Mouse (Mus musculus) cerebellum, postnatal 36 days (tissue): Measurements from ENCODE around the gene Pak1ip1.

ENCODE experiments used
- DNase-seq, 2 experiments: peaks; one replicate each; pipeline ENCODE4 v3.0.0; 2021 to 2022; ENCODE audit warnings: mixed read lengths in 2 of 2

The Pak1ip1 gene

DNA sequence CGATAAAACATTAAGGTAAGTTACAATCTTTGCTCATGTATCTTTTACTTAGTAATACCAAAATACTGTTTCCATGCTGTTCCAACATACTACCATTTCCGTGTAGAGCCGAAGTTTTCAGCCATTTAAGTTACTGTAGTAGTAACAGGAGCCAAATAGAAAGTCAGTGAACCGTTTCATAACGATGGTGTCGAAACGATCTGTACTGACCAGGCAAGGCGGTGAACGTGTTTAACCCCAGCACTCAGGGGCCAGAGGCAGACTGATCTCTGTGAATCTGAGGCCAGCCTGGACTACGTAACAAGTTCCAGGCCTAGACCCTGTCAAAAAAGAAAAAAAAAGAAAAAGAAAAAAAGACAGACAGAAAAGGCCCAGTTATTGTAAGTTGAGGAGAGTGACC, 7.4 kb downstream of the Pak1ip1 start:
- DNase-seq, result no peak

DNA sequence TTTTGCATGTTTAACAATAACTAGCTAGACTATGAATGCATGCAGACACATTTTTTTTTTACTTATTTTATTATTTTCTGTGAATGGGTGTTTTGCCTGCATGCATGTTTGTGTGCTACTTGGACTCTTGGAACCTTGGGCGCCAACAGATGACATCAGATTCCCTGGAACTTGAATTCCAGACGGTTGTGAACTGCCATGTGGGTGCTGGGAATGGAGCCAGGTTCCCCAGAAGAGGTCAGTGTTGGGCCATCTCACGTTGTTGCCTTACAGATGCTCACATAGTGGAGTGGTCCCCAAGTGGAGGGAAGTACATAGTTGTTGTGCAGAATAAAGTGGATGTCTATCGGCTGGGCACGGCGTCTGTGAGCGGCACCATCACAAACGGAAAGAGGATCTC, 8.1 kb downstream of the Pak1ip1 start:
- DNase-seq, result no peak

DNA sequence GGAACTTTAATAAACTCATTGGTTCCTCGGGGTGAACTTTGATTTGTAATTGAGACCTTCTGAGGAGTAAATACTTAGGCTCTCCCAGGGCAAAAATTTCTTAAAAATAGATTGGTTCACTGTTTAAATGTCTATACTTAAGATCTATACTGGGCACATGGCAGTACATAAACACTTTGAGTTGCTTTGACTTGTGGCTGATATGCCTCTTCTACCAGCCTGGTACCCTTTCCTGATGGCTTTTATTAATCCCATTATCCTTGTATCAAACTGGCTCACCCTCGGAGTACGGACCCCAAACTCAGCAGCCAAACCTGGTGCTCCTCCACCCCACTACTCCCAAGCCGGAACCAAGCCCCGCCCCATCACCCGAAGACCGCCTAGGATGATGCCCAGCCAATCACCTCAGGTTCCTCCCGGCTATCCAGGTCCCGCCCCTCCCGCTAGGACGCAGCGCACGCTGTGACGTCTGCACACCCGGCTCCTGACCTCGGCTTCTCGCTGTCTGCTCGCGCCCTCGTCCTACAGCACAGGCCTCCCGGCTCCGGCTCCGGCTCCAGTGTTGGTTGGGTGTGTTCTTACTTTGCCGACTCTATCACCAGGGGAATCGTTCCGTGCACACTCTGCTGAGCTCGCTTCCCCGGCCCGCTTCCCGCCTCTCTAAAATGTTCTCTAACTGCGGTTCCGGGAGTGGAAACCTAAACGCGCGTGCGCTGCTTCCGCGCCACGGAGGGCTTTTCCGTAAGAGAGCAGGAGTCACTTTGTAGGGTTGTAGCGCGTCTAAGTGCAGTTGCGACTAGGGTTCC, 15.2 kb downstream of the Pak1ip1 start, which contains the start of gene Tmem14c:
Gene Tmem14c, plus strand, starts transcription at position 464 of the 806 bp plus-strand sequence.
- DNase-seq, result peak; percentile 91 to 94

DNA sequence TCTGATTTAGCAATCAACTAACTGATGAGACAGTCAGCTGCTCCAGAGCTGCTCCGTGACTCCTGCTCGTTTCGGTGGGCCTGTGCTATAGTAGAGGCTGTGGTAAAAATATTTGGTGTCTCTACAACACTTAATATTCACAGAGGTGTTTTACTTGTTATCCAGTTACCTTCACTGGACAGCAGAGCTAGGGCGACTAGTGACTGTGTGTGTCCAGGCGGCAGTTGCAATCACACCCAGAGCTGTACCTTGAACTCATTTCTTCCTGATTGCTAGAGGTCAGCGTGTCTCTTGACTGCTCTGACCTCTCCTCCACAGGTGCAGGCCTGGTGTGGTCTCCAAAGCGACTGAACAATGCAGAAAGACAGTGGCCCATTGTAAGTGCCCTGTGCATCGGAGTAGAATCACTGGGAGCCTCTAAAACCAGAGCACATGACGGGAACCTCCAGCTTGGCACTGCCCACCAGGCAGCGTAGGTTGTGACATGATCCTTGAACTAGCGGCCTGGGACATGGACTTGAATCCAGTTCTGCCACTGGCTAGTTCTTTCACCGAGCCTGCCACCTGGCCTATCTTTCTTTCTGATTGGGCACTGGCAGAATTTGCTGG, 16.1 kb downstream of the Pak1ip1 start:
- no peak for DNase-seq

DNA sequence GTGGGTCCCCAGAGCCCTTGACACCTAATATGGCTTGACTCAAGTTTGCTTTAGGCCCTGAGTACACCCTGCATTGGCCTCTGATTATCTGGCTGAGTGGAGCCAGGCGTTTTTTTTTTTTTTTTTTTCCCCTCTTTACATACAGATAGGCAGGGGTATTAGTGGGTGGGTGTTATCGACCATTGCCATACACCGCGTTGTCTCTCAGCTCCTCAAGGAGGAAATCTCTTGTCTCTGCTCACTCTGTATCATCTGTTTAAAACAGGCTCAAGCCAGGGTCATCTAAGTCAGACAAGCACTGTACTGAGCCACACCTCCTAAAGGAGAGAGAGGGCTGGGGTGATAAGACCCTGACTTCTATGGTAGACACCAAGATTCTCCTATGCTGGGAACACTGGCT, 17.0 kb downstream of the Pak1ip1 start:
- no peak for DNase-seq

DNA sequence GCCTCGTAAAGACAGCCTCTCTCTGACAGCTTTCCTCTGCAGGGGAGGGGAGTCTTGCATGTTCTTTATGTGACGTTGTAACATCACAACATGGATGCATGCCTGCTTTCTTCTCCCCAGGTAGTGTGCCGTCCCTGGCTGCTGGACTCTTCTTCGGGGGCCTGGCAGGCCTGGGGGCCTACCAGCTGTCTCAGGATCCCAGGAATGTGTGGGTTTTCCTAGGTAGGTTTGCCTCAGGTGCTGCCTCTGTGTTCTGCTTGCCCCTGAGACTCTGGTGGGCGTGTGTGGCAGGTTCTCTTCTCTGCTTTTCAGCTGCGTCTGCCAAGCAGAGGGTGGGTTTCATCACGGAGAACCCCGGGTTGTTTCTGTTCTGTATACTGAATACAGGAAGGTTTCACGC, 17.4 kb downstream of the Pak1ip1 start:
- DNase-seq, result no peak

DNA sequence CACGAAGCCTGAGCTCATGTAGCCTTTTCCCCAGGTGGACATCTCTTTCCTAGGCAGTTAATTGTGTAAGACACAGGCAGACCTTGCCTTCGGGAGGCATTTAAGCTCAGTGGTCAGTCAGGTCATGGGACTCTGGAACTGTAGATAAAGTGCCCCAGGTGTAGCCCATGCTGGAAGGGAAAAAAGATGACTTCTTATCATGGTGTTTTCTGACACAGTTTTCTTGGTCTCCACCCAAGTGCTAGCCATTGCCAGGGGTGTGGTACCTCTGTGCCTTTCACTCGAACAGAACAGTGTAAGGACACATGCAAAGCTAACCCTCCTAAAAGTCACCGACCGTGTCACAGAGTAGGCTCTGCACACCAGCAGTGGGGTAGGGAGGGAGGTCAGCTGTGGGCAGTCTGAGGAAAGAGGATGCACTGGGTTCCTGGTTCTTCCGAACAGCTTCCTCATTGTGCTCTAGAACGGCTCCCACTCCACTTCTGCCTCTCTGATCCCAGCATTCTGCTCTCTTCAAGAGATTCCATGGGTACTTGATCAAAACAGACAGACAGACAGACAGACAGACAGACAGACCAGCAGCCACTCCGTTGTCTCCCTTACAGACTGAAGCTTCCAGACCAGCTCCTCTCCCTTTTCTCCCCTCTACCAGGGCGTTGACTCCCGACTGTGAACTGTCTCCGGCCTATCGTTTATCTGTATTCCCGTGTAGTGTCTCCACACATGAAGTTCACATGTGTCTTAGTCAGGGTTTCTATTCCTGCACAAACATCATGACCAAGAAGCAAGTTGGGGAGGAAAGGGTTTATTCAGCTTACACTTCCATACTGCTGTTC, 18.2 kb downstream of the Pak1ip1 start:
- no peak for DNase-seq

DNA sequence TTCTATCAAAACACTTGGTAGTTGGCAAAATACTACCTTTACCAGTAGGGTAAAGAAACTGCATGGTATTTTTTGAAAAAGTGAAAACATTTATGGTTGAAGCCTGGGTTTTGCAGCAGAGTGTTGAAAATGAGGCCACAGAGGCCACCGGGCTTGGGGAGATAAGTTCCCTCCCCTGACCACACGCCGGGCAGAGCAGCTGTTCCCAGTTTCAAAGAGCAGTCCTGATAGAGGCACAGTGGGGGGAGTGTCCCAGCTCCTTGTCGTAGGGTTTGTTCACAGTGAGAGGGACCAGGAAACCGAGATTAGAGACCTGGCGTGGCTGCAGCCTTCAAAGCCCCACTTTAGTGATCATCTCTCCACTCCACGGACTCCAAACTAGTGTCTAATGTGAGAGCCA, 19.7 kb downstream of the Pak1ip1 start:
- DNase-seq, result no peak

DNA sequence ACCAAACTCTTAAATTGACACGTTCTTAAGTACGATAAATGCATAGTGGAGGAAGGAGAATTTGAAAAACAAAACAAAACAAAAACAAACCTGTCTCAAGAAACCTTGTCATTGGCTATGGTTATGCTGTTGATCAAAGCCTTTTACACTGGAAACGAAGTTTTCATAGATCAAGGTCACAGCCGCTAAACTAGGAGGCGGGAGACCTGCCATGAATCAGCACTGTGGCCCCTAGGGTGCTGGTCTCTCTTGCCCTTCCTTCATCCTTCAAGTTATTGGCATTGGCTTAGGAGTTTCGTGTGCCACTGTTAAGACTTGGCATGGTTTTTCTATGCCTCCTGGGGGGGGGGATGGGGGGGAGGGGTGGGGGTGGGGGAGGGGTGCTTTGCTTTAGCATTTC, 20.8 kb downstream of the Pak1ip1 start:
- no peak for DNase-seq

DNA sequence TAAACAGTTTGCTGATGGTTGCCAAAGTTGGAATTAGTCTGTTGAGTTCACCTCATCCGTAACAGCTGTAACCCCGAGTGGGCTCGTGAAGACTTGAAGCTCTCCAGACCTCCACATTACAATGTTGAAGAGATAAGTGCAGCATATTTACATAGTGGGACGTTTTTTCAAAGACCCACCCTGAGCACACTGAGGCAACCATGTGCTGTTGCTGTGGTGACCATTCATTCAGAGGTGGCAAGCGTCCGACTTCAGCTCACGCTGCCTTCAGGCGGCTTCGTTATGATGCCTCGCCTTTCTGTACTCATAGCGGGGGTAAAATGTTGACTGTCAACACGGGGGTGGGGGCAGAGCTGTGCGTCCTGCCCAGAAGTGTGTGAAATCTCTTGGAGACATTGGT, 21.3 kb downstream of the Pak1ip1 start:
- no peak for DNase-seq

DNA sequence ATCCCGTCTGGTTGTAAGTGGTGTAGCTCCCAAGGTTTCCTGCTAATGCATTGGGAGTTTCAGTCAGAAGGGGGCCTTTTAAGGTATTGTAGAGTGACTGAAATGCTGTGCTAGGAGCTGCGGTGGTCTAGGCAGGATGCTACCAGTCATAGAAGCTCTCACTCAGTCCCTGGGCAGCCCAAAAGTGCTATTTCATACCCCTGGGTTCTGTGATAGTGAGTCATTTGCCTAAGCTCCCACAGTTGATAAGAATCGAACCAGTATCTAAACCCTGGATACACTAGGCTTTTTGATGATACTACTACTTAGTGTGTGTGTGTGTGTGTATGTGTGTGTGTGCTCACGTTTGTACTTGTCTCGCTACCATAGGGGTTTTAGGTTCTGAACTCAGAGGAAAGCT, 29.3 kb downstream of the Pak1ip1 start:
- DNase-seq, result no peak

DNA sequence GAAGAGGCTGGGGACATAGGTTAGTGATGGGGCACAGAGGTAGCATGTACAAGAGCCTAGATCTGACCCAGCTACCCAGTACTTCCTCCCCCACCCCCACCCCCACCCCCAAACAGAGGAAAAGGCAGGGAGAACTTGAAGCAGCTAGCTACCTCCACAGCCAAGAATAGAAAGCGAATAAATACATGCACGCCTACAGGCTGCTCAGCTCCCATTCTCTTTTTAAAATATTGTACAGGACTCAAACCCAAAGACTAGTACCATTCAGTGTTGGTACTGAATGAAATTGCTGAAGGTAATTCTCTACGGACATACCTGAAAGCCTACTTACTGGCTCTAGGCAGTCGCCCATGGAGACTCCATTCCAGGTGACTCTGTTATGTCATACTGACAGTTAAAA, 41.7 kb downstream of the Pak1ip1 start:
- no peak for DNase-seq

DNA sequence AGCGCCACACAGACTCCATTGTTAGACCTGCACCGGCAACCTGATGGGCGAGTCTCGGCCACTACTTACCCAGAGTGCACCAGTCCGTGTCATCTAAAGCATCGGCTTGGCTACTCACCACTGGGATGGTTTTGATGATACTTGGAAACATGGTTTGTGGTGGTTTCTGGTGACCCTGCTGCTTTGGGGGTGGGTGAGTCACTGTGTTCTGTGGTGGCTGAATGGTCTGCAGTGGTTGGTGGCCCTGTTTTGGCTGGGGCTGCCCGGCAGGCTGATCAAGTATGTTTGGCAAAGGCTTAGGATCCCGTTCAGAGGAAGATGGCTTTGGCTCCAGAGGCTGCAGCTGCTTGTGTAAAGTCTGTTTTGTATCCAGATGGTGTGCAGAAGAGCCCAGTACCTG, 45.1 kb downstream of the Pak1ip1 start:
- DNase-seq, result no peak

DNA sequence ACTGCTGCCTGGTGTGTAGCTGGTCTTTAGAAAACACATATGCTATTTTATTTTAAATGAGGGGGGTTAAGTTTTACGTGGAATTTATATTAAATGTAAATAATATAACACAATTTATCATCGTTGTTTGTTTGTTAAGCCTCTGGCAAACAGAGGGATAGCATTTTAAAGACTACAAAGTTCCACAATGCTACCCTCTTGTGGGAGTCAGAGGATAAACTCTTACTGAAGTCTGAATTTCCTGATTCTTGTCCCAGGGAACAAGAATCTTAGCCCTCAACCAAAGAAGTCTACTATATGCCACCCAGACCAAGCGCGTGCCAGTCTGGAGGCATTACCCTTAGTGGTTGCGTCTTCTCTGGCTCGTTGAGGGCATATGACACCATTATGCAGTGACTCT, 46.5 kb downstream of the Pak1ip1 start:
- no peak for DNase-seq

DNA sequence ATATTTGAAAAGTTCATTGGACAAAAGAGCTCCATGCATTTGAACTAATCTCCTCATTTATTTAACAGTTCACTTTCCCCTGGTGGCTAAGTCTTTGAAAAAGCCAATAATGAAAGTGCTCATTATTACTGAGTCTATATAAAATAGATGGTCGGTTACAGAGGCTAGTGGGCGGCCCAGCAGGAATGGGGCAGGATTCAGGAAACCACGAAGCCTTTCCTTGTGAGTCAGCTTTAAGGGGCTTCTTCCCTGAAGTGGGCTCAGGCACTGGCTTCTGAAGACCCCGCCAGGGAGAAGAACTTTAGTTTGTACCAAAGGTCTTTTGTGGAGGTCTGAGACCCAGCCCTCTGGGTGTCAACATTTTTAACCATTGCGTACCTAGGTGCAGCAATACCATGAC, 51.1 kb downstream of the Pak1ip1 start:
- no peak for DNase-seq
